Mouse (Mus musculus): ENCODE results near the gene Rps18. TPM values are rescaled to one million over a fixed set of nuclear protein-coding genes. Genes with fewer than 3 reads are reported as not detected.

Gene Rps18
- polyA plus RNA-seq, 1 experiment from 2014 or later: 1,781 TPM

DNA sequence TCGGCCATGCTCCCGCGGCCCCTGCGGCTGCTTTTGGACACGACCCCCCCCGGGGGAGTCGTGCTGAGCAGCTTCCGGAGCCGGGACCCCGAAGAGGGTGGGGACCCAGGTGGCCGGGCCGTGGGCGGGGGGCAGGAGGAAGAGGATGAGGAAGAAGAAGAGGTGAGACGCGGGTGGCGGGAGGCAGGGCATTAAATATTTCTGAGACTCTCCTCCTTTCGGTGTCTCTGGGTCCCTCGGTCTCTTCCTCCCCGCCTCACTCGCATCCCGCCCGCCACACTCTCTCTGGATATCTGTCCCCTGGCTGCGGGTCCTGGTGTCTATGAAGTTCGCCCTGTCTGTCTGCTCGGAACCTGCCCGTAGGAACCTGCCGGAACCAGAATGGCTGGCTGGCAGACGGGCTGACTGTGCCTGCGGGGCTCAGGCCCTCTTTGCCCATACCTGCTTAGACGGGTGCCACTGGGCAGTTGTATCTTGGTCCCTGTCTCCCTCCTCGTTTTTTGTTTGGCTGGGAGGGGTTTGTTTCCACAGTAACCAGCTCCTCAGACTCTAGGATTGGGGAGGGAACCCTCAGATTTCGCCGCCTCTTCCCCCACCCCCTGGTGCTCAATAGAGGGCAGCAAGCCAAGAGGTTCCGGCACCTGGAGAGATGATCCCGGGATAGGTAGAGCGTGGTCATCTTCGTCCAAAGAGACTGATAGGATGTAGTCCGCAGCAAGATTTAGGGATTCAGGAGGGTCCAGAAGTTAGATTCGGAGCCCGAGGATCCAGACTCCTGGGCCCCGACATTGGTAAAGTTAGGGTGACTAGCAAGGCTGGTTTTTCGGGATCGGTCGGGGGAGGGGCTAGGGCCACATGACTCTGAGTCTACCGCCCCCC is 25.3 kb downstream of the Rps18 start:
- peak overlapping the region; percentile 82 for H3K9ac ChIP-seq (ENCODE audit: low read length)
- DNase-seq (ENCODE audit: low spot score): peak; percentile 60
- no peaks in the 10 kb centered on the region for H3K27me3 ChIP-seq (ENCODE audit: control insufficient read depth, insufficient read depth, low read length)
- peak overlapping the region; percentile 84 for H3K4me3 ChIP-seq (ENCODE audit: low read depth, low read length)
- TF ChIP-seq EP300 (optimal IDR thresholded peaks at IDR 0.05) (no peak), CTCF (IDR thresholded peaks at IDR 0.05; ENCODE audit: low read depth) (peak; percentile 20)
- H3K4me1 ChIP-seq (replicated peaks; ENCODE audit: control insufficient read depth, insufficient read depth): 0 out of 2 replicates have a peak, but pooled peaks cover 3% of the 10 kb centered on the region
- peak overlapping the region; percentile 100 for H3K4me2 ChIP-seq (replicated peaks; ENCODE audit: low read depth)
- H3K27ac ChIP-seq (replicated peaks): peak overlapping the region; percentile 93
- H3K9me3 ChIP-seq (ENCODE audit: control insufficient read depth, low read length): no peaks in the 10 kb centered on the region
- ATAC-seq (ENCODE audit: low FRiP score, low TSS enrichment): 0 out of 2 replicates have a peak, but pooled peaks have one; percentile 15
- H3K36me3 ChIP-seq (ENCODE audit: control insufficient read depth, insufficient read depth, low read length): peaks cover 8% of the 10 kb centered on the region
- WGBS: 0% methylated on average over 40 of the region's 45 CpGs

DNA sequence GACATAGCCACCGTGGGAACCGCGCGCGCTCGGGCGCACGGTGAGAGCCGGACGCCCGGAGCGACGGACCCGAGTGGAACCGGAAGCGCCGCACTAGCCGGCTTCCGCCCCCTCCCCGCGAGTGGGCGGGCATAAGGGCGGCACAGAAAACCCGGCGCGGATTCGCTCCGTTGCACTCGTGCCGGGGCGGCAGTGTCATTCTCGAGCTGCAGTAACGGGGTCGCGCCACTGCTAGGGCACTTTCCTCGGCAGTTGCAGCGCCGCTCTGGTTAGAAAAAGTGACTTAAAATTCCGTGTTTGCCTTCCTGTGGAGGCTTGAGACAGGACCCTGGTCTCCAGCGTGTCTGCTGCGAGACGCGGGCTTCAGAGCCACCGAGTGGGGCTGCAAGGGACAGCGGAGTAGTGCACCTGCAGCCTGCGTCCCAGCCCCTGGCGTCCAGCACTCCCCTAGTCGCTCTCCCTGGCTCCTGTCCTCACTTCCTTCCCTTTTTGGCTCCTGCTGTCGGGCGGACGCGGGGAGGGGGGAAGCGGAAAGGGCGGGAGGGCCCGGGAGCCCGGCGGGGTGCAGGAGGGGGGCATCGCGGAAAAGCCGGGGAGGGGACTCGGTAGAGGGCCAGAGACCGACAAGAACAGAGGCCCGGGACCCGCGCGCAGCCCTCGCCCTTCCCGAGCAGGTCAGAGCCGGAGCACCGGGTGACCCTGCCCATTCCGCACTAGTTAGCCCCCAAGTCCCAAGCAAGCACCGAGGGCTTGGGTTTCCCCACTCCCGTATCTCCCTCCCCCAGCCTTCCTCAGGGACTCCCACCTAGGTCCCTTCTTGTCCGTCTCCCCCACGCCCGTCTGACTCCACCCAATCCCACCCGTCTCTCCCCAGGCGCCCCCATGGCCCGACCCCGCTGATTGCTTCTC is 26.2 kb downstream of the Rps18 start, which contains the start of gene Rgl2:
Gene Rgl2, plus strand, starts transcription at position 173 of the 909 bp plus-strand sequence.
- 0 out of 2 replicates have a peak, but pooled peaks cover 3% of the 10 kb centered on the region for H3K4me1 ChIP-seq (replicated peaks; ENCODE audit: control insufficient read depth, insufficient read depth)
- H3K4me2 ChIP-seq (replicated peaks; ENCODE audit: low read depth): peak within 1 kb of the TSS; percentile 100
- WGBS: under 1% methylated on average over 65 of the region's 80 CpGs
- peak within 1 kb of the TSS; percentile 82 for H3K9ac ChIP-seq (ENCODE audit: low read length)
- no peaks in the 10 kb centered on the region for H3K27me3 ChIP-seq (ENCODE audit: control insufficient read depth, insufficient read depth, low read length)
- H3K9me3 ChIP-seq (ENCODE audit: control insufficient read depth, low read length): no peaks in the 10 kb centered on the region
- H3K4me3 ChIP-seq (ENCODE audit: low read depth, low read length): peak within 1 kb of the TSS; percentile 84
- peak within 1 kb of the TSS; percentile 93 for H3K27ac ChIP-seq (replicated peaks)
- ATAC-seq (ENCODE audit: low FRiP score, low TSS enrichment) (peak; percentile 87), DNase-seq (ENCODE audit: low spot score) (peak; percentile 95)
- TF ChIP-seq EP300 (optimal IDR thresholded peaks at IDR 0.05): peak; percentile 48
- TF ChIP-seq CTCF (IDR thresholded peaks at IDR 0.05; ENCODE audit: low read depth): peak; percentile 51
- peaks cover 12% of the 10 kb centered on the region for H3K36me3 ChIP-seq (ENCODE audit: control insufficient read depth, insufficient read depth, low read length)

DNA sequence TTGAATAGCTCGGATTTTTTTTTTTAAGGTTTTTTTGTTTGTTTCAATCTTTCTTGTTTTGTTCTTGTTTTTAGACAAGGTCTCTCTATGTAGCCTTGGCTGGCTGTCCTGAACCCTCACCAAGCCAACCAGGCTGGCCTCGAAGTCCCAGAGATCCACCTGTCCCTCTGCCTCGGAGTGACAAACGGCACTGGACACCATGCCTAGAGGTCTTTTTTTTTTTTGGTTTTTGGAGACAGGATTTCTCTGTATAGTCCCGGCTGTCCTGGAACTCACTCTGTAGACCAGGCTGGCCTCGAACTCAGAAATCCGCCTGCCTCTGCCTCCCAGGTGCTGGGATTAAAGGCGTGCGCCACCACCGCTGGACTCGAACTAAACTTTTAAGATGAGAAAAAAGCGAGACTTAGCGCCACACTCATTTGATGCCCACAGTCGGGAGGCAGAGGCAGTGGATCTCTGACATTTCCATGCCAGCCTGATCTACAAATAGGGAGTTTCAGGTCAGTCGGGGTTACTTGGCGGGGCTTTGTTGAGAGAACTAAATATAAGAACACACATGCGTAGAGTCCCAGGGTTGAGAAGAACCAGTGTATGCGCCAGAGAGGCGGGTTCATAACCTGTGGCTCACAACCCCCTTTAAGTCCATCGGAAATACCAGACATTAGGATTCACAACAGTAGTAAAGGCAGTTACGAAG is 27.4 kb downstream of the Rps18 start:
- ATAC-seq (ENCODE audit: low FRiP score, low TSS enrichment): no peak
- no peak for DNase-seq (ENCODE audit: low spot score)
- H3K9ac ChIP-seq (ENCODE audit: low read length): peak overlapping the region; percentile 82; the same call in 1 of the 2 replicates
- peak overlapping the region; percentile 84 for H3K4me3 ChIP-seq (ENCODE audit: low read depth, low read length)
- H3K4me1 ChIP-seq (replicated peaks; ENCODE audit: control insufficient read depth, insufficient read depth): 0 out of 2 replicates have a peak, but pooled peaks cover 3% of the 10 kb centered on the region
- H3K27ac ChIP-seq (replicated peaks): no peak overlapping the region
- no peaks in the 10 kb centered on the region for H3K9me3 ChIP-seq (ENCODE audit: control insufficient read depth, low read length)
- TF ChIP-seq CTCF (IDR thresholded peaks at IDR 0.05; ENCODE audit: low read depth): no peak
- TF ChIP-seq EP300 (optimal IDR thresholded peaks at IDR 0.05): no peak
- H3K36me3 ChIP-seq (ENCODE audit: control insufficient read depth, insufficient read depth, low read length): peaks cover 12% of the 10 kb centered on the region
- H3K27me3 ChIP-seq (ENCODE audit: control insufficient read depth, insufficient read depth, low read length): no peaks in the 10 kb centered on the region
- WGBS: 58% methylated on average over 21 of the region's 21 CpGs
- peak overlapping the region; percentile 100 for H3K4me2 ChIP-seq (replicated peaks; ENCODE audit: low read depth)

DNA sequence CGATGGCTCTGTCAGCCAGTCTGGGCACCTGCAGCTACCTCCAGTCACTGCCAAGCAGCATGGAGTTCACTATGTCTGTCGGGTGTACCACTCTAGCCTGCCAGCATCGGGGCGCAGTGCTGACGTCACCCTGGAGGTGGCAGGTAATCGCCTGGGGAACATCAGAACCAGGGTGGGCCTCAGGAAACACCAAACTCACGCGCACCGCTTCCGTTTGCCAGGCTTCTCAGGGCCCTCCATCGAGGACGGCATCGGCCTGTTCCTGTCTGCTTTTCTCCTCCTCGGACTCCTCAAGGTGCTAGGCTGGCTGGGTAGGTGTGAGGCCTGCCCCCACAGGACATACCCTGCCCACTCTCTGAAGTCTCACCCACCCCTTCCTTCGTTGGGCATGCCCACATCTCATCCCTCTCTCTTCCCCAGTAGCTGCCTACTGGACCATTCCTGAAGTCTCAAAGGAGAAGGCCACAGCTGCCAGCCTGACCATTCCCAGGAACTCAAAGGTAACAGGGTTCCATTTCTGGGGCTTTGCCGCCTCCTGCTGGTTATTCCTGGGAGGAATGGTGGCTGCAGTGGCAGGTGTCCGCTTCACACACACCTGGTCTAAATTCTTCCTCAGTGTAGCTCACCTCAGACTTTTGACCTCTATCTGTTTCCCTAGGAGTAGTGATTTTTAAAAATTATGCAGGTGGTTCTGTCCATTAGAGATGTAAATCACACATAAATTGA is 29.4 kb downstream of the Rps18 start:
- ATAC-seq (ENCODE audit: low FRiP score, low TSS enrichment) (no peak), DNase-seq (ENCODE audit: low spot score) (peak; percentile 77)
- Histone ChIP-seq H3K36me3 (ENCODE audit: control insufficient read depth, insufficient read depth, low read length) (peaks cover 9% of the 10 kb centered on the region; the same call in 1 of the 2 replicates), H3K27ac (replicated peaks) (no peak overlapping the region), H3K4me3 (ENCODE audit: low read depth, low read length) (no peak overlapping the region), H3K27me3 (ENCODE audit: control insufficient read depth, insufficient read depth, low read length) (no peaks in the 10 kb centered on the region), H3K9me3 (ENCODE audit: control insufficient read depth, low read length) (no peaks in the 10 kb centered on the region), H3K4me1 (replicated peaks; ENCODE audit: control insufficient read depth, insufficient read depth) (0 out of 2 replicates have a peak, but pooled peaks cover 3% of the 10 kb centered on the region), H3K9ac (ENCODE audit: low read length) (no peak overlapping the region), H3K4me2 (replicated peaks; ENCODE audit: low read depth) (no peak overlapping the region)
- 72% methylated on average over 17 of the region's 17 CpGs for WGBS
- peak; percentile 70 for TF ChIP-seq CTCF (IDR thresholded peaks at IDR 0.05; ENCODE audit: low read depth)
- no peak for TF ChIP-seq EP300 (optimal IDR thresholded peaks at IDR 0.05)

Data from stomach, postnatal 0 days (tissue).